Comparison of ENCODE assay signal across 7 mouse cellular contexts in the genomic region with DNA sequence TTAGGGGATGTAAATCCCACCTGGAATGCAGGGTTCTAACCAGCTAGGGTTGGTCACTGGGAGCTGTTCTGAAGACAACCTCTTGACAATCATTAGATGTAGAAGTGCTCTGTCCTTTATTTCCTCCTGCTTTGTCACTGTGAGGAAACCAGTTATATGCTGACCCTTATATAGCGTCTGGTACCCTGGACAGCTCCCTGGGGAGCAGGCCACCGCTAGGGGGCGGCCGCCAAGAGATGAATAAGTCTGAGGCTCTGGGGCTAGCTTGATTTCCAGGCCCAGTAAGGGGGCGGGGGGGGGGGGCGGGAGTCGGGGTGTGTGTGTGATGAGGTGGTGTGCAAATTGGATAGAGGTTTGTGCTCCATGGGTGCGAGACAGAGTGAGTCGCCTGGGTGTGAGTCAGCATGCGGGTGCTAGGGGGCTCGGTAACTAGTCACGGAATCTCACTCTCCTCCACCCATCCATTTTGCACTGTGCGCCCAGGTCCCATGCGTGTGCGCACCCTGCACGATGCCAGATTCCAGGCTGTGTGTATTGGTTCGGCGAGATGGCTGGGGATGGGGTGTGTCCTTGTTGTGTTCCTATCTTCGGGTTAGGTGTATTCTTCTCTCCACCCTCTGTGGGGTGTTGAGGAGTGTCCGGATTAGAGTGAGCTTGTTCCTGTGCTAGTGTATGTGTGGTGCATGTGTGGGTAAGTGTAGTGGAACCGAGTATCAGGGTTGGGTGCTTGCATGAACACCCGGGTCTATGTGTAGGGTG. TPM values are rescaled to one million over a fixed set of nuclear protein-coding genes. Genes with fewer than 3 reads are reported as not detected.
A peak's percentile ranks its signal among the peaks of the same experiment; 100 is the strongest.
DNase-seq lines count a peak whose midpoint lies in the region; ATAC-seq and TF ChIP-seq lines count a peak whose summit lies in the region.

A gene (plus strand): TSS at position 635 of the 759 bp plus-strand sequence.

- H3K4me1 ChIP-seq in ES-E14 (ENCODE audit: control insufficient read depth in 2 of 2, insufficient read depth in 2 of 2, low read length in 2 of 2, poor library complexity in 1 of 2), result no peaks in the 10 kb centered on the region; a peak in 1 of 4 replicates
- no peaks in the 10 kb centered on the region; the same call in 1 of the 2 replicates for H3K4me1 ChIP-seq in embryonic facial prominence, embryonic 14.5 days (ENCODE audit: control insufficient read depth, insufficient read depth, low read length)
- peaks cover 9% of the 10 kb centered on the region for H3K4me1 ChIP-seq in hindbrain, embryonic 14.5 days (replicated peaks; ENCODE audit: control insufficient read depth, insufficient read depth, low read length)
- peaks cover 14% of the 10 kb centered on the region for H3K4me1 ChIP-seq in midbrain, embryonic 12.5 days

- peak; percentile 72 for DNase-seq in ES-E14 (ENCODE audit: low read depth, low spot score)
- DNase-seq in adrenal gland, adult (ENCODE audit: inconsistent age in 2 of 2, low spot score in 1 of 2), result peak; percentile 29 to 73
- peak; percentile 68 for DNase-seq in embryonic facial prominence, embryonic 14.5 days (ENCODE audit: low spot score)
- peak; percentile 67 for DNase-seq in hindbrain, embryonic 14.5 days (ENCODE audit: low spot score)
- DNase-seq in left cerebral cortex, postnatal 14 days (ENCODE audit: low spot score in 2 of 2), result peak; percentile 66 to 73
- peak; percentile 8 to 58 for DNase-seq in spleen, postnatal 10 days (ENCODE audit: low spot score in 2 of 2)

- no peak within 1 kb of the TSS for H3K9ac ChIP-seq in ES-E14 (ENCODE audit: insufficient read depth, low read depth, low read length, poor library complexity, severe bottlenecking)
- H3K9ac ChIP-seq in embryonic facial prominence, embryonic 14.5 days (ENCODE audit: low read depth, low read length), result no peak within 1 kb of the TSS; the same call in 1 of the 2 replicates
- H3K9ac ChIP-seq in hindbrain, embryonic 14.5 days, result peak within 1 kb of the TSS; percentile 49
- H3K9ac ChIP-seq in midbrain, embryonic 12.5 days (replicated peaks), result peak within 1 kb of the TSS; percentile 37; the same call in 1 of the 2 replicates

- no peaks in the 10 kb centered on the region for H3K36me3 ChIP-seq in ES-E14 (ENCODE audit: control insufficient read depth, insufficient read depth, low read length, poor library complexity, severe bottlenecking)
- no peaks in the 10 kb centered on the region for H3K36me3 ChIP-seq in embryonic facial prominence, embryonic 14.5 days (ENCODE audit: control insufficient read depth, insufficient read depth, low read length)
- no peaks in the 10 kb centered on the region for H3K36me3 ChIP-seq in hindbrain, embryonic 14.5 days (replicated peaks; ENCODE audit: control insufficient read depth, insufficient read depth)
- H3K36me3 ChIP-seq in midbrain, embryonic 12.5 days, result no peaks in the 10 kb centered on the region

- no peaks in the 10 kb centered on the region for H3K9me3 ChIP-seq in ES-E14 (ENCODE audit: control insufficient read depth, insufficient read depth, low read depth, low read length)
- no peaks in the 10 kb centered on the region for H3K9me3 ChIP-seq in embryonic facial prominence, embryonic 14.5 days (ENCODE audit: control insufficient read depth, low read length)
- H3K9me3 ChIP-seq in hindbrain, embryonic 14.5 days (ENCODE audit: control insufficient read depth, low read length), result no peaks in the 10 kb centered on the region
- no peaks in the 10 kb centered on the region for H3K9me3 ChIP-seq in midbrain, embryonic 12.5 days

- in situ Hi-C loops in ES-E14 (cut with MboI; ENCODE audit: low sequenced_read_pairs in 2 of 2, unreplicated experiment in 2 of 2), result no loop called here

- peaks cover 45% of the 10 kb centered on the region for H3K27me3 ChIP-seq in embryonic facial prominence, embryonic 14.5 days (replicated peaks; ENCODE audit: control insufficient read depth, insufficient read depth, low read length)
- peaks cover 52% of the 10 kb centered on the region for H3K27me3 ChIP-seq in hindbrain, embryonic 14.5 days (ENCODE audit: control insufficient read depth, insufficient read depth, low read length)
- peaks cover 48% of the 10 kb centered on the region for H3K27me3 ChIP-seq in midbrain, embryonic 12.5 days

- ATAC-seq in embryonic facial prominence, embryonic 14.5 days (ENCODE audit: low read depth), result no peak
- ATAC-seq in hindbrain, embryonic 14.5 days (ENCODE audit: low FRiP score), result peak; percentile 61
- peak; percentile 47 for ATAC-seq in midbrain, embryonic 12.5 days (ENCODE audit: low FRiP score, low read depth)

- H3K27ac ChIP-seq in ES-E14 (ENCODE audit: insufficient read depth, low read depth, low read length, poor library complexity, severe bottlenecking), result no peak within 1 kb of the TSS
- no peak within 1 kb of the TSS for H3K27ac ChIP-seq in embryonic facial prominence, embryonic 14.5 days (replicated peaks; ENCODE audit: low read depth, low read length)
- no peak within 1 kb of the TSS for H3K27ac ChIP-seq in hindbrain, embryonic 14.5 days
- H3K27ac ChIP-seq in midbrain, embryonic 12.5 days (replicated peaks), result no peak within 1 kb of the TSS

- 3% methylated on average over 19 of the region's 22 CpGs for WGBS in embryonic facial prominence, embryonic 14.5 days
- under 1% methylated on average over 22 of the region's 22 CpGs for WGBS in hindbrain, embryonic 14.5 days
- WGBS in midbrain, embryonic 12.5 days, result 3% methylated on average over 21 of the region's 22 CpGs

- H3K4me3 ChIP-seq in ES-E14 (ENCODE audit: insufficient read depth in 1 of 2, low read depth in 1 of 2, low read length in 2 of 2, poor library complexity in 1 of 2, severe bottlenecking in 1 of 2), result peak within 1 kb of the TSS; percentile 56
- peak within 1 kb of the TSS; percentile 30 for H3K4me3 ChIP-seq in embryonic facial prominence, embryonic 14.5 days (ENCODE audit: low read depth, low read length)
- H3K4me3 ChIP-seq in hindbrain, embryonic 14.5 days (replicated peaks; ENCODE audit: low read length), result peak within 1 kb of the TSS; percentile 46
- H3K4me3 ChIP-seq in midbrain, embryonic 12.5 days, result peak within 1 kb of the TSS; percentile 44

- H3K4me2 ChIP-seq in embryonic facial prominence, embryonic 14.5 days (ENCODE audit: low read depth, low read length), result peak within 1 kb of the TSS; percentile 49
- peak within 1 kb of the TSS; percentile 76 for H3K4me2 ChIP-seq in hindbrain, embryonic 14.5 days (replicated peaks)
- H3K4me2 ChIP-seq in midbrain, embryonic 12.5 days (replicated peaks), result peak within 1 kb of the TSS; percentile 56

- intact Hi-C loops in left cerebral cortex, postnatal 14 days (cut with DNase I), result loop anchor here (10.0 kb wide), 2 partner anchors 143 to 253 kb away; no protein-coding TSS in a partner anchor

TF ChIP-seq in ES-E14, 5 proteins besides CTCF, POLR2A, EP300 and RAD21:
- TF ChIP-seq HCFC1 (IDR thresholded peaks at IDR 0.05; ENCODE audit: borderline replicate concordance, insufficient read depth, low read length) (no peak), CHD2 (IDR thresholded peaks at IDR 0.05; ENCODE audit: low read depth, low read length) (no peak), ZC3H11A (IDR thresholded peaks at IDR 0.05; ENCODE audit: borderline replicate concordance, low read depth, low read length) (no peak), ZNF384 (IDR thresholded peaks at IDR 0.05; ENCODE audit: low read depth, low read length) (no peak), MAFK (IDR thresholded peaks at IDR 0.05; ENCODE audit: insufficient read depth, low read depth, low read length) (peak; percentile 57)

RNA-seq across cellular contexts. Expression of the gene that starts here (rescaled TPM):
- total RNA-seq in ES-E14 (2012; rRNA removed), result not detected in 2 replicates
- polyA plus RNA-seq in embryonic facial prominence, embryonic 14.5 days (2014; fragmentation: Nextera tagmentation; extraction: Ambion mirVana), result 0.77 and 1.4 TPM in 2 replicates
- polyA plus RNA-seq in hindbrain, embryonic 14.5 days (2014; fragmentation: Nextera tagmentation; extraction: Ambion mirVana), result 17.6 and 20.1 TPM in 2 replicates
- total RNA-seq in left cerebral cortex, postnatal 14 days (2021), result 10 to 100 TPM; 66.4 to 68.0 TPM
- 2.2 and 2.9 TPM in 2 replicates for polyA plus RNA-seq in midbrain, embryonic 12.5 days (2016; fragmentation: Nextera tagmentation; extraction: Ambion mirVana)

Comparison
In these comparisons a context has a peak if more than half of its experiments do, and no peak if none do; other contexts are left out.
1. RNA of the gene that starts here (total RNA-seq): 66.4 to 68.0 TPM in left cerebral cortex, postnatal 14 days; not detected in ES-E14; every median in the first group is over 10 times any median in the second.
2. Peak in DNase-seq and H3K4me3 ChIP-seq in ES-E14; RNA of the gene not detected or under 1 TPM.
3. H3K9ac ChIP-seq: peak in hindbrain, embryonic 14.5 days (single experiment) and midbrain, embryonic 12.5 days (single experiment); none in ES-E14 (single experiment) and embryonic facial prominence, embryonic 14.5 days (single experiment).
4. Peak in every context shown above with its lines, with median percentiles within 50 percentile points of each other: DNase-seq, H3K4me3 ChIP-seq and H3K4me2 ChIP-seq.